In genomic region chr19:8870381-8870780, GRCm38 (mm10) we compare ENCODE assay signal across 16 mouse cellular contexts. TPM values are rescaled to one million over a fixed set of nuclear protein-coding genes. Genes with fewer than 3 reads are reported as not detected.
DNase-seq lines count a peak whose midpoint lies in the region; ATAC-seq and TF ChIP-seq lines count a peak whose summit lies in the region.
"Not testable (repeated sequence)": the region's sequence is repeated elsewhere in the genome, so short reads cannot be mapped to it uniquely, and the experiment has no call there.
"Had no signal": no experiment of that assay in that cellular context is flagged by ENCODE, and none has a peak within 500 bp of the region (broad histone marks: within the 10 kb centered on the region; RNA-seq: fewer than 3 reads in every experiment).

No protein-coding gene starts in this region.

- H3K9me3 ChIP-seq in CH12.LX (replicated peaks; ENCODE audit: low read length); erythroblast, embryonic 14.5 days (ENCODE audit: control insufficient read depth, low read length); heart, embryonic 12.5 days (replicated peaks); hindbrain, embryonic 14.5 days (ENCODE audit: control insufficient read depth, low read length); liver, embryonic 13.5 days (replicated peaks); megakaryocyte, embryonic 14.5 days; neural tube, embryonic 15.5 days (replicated peaks): not testable (repeated sequence)

- H3K4me3 ChIP-seq in CH12.LX (replicated peaks in 1 of 3; ENCODE audit: low read depth in 2 of 3, low read length in 2 of 3, poor library complexity in 1 of 3): peak overlapping the region in 2 of 3 experiments; percentile 87 to 97
- peak overlapping the region; percentile 90 for H3K4me3 ChIP-seq in erythroblast, embryonic 14.5 days (replicated peaks)
- H3K4me3 ChIP-seq in heart, embryonic 12.5 days: peak overlapping the region; percentile 84
- H3K4me3 ChIP-seq in hindbrain, embryonic 14.5 days (replicated peaks; ENCODE audit: low read length): peak overlapping the region; percentile 59
- H3K4me3 ChIP-seq in layer of hippocampus, adult 2 months; neural tube, embryonic 15.5 days (replicated peaks): not testable (repeated sequence)
- H3K4me3 ChIP-seq in liver, embryonic 13.5 days (replicated peaks): peak overlapping the region; percentile 99
- H3K4me3 ChIP-seq in megakaryocyte, embryonic 14.5 days (replicated peaks): peak overlapping the region; percentile 97

- not testable (repeated sequence) for TF ChIP-seq CTCF in CH12.LX (conservative IDR thresholded peaks at IDR 0.05 in 1 of 2, IDR thresholded peaks at IDR 0.05 in 1 of 2; ENCODE audit: low read depth in 2 of 2, low read length in 2 of 2); layer of hippocampus, adult 2 months (conservative IDR thresholded peaks at IDR 0.05)

- peaks cover 19% of the 10 kb centered on the region for H3K79me2 ChIP-seq in CH12.LX (replicated peaks; ENCODE audit: control insufficient read depth, extremely low read depth, insufficient read depth, poor library complexity, severe bottlenecking)

- not testable (repeated sequence) for H3K27ac ChIP-seq in CH12.LX (ENCODE audit: insufficient read depth, low read depth); heart, embryonic 12.5 days (ENCODE audit: poor library complexity, severe bottlenecking); hindbrain, embryonic 14.5 days; neural tube, embryonic 15.5 days (replicated peaks)
- peak overlapping the region; percentile 94; the same call in 1 of the 2 replicates for H3K27ac ChIP-seq in layer of hippocampus, adult 2 months
- peak overlapping the region; percentile 92 for H3K27ac ChIP-seq in liver, embryonic 13.5 days

- WGBS in heart, embryonic 12.5 days: 74% methylated on average over 3 of the region's 3 CpGs
- WGBS in hindbrain, embryonic 14.5 days: 84% methylated on average over 3 of the region's 3 CpGs
- WGBS in liver, embryonic 13.5 days (ENCODE audit: insufficient replicate concordance): 62% methylated on average over 3 of the region's 3 CpGs
- WGBS in neural tube, embryonic 15.5 days: 81% methylated on average over 3 of the region's 3 CpGs

- peak overlapping the region; percentile 95 for H3K9ac ChIP-seq in CH12.LX (ENCODE audit: insufficient read depth, low read depth)
- H3K9ac ChIP-seq in heart, embryonic 12.5 days; neural tube, embryonic 15.5 days (replicated peaks): not testable (repeated sequence)
- peak overlapping the region; percentile 77; the same call in 1 of the 2 replicates for H3K9ac ChIP-seq in hindbrain, embryonic 14.5 days
- H3K9ac ChIP-seq in liver, embryonic 13.5 days: peak overlapping the region; percentile 98

- H3K27me3 ChIP-seq in CH12.LX (replicated peaks); erythroblast, embryonic 14.5 days (ENCODE audit: control insufficient read depth); heart, embryonic 12.5 days (replicated peaks); hindbrain, embryonic 14.5 days (ENCODE audit: control insufficient read depth, insufficient read depth, low read length); liver, embryonic 13.5 days; megakaryocyte, embryonic 14.5 days (replicated peaks); neural tube, embryonic 15.5 days (replicated peaks): not testable (repeated sequence)

- dilution Hi-C loops in CH12.LX (cut with MboI; ENCODE audit: extremely low pct_ligation_motif_present, extremely low pct_unique_long_range_greater_than_20kb, low sequenced_read_pairs): not testable (repeated sequence)

- DNase-seq in CH12.LX (ENCODE audit: extremely low read depth); hindbrain, embryonic 14.5 days (ENCODE audit: low spot score); layer of hippocampus, adult 2 months (ENCODE audit: low spot score in 2 of 2); liver, embryonic 13.5 days: not testable (repeated sequence)

- peaks cover 2 to 16% of the 10 kb centered on the region in 2 experiments; a peak in 2 of 4 replicates for H3K4me1 ChIP-seq in CH12.LX (ENCODE audit: control insufficient read depth in 1 of 2, insufficient read depth in 2 of 2)
- H3K4me1 ChIP-seq in erythroblast, embryonic 14.5 days (ENCODE audit: control insufficient read depth): peaks cover 45% of the 10 kb centered on the region
- peaks cover 12% of the 10 kb centered on the region for H3K4me1 ChIP-seq in heart, embryonic 12.5 days (replicated peaks)
- peaks cover 10% of the 10 kb centered on the region; the same call in 1 of the 2 replicates for H3K4me1 ChIP-seq in hindbrain, embryonic 14.5 days (replicated peaks; ENCODE audit: control insufficient read depth, insufficient read depth, low read length)
- peaks cover 49% of the 10 kb centered on the region for H3K4me1 ChIP-seq in liver, embryonic 13.5 days (replicated peaks)
- H3K4me1 ChIP-seq in megakaryocyte, embryonic 14.5 days: peaks cover 60% of the 10 kb centered on the region
- H3K4me1 ChIP-seq in neural tube, embryonic 15.5 days: peaks cover 20% of the 10 kb centered on the region

- in situ Hi-C loops in CH12.LX (cut with MboI; ENCODE audit: low pct_ligation_motif_present, low pct_unique_long_range_greater_than_20kb, low sequenced_read_pairs): not testable (repeated sequence)

- TF ChIP-seq EP300 in CH12.LX (IDR thresholded peaks at IDR 0.05; ENCODE audit: low read length): not testable (repeated sequence)

- TF ChIP-seq POLR2A in CH12.LX (IDR thresholded peaks at IDR 0.05; ENCODE audit: low read depth, low read length): not testable (repeated sequence)

- ATAC-seq in heart, embryonic 12.5 days (ENCODE audit: insufficient number of reproducible peaks, low FRiP score); hindbrain, embryonic 14.5 days (ENCODE audit: low FRiP score); liver, embryonic 13.5 days (ENCODE audit: low read depth); neural tube, embryonic 15.5 days (ENCODE audit: low FRiP score): not testable (repeated sequence)

- peak overlapping the region; percentile 92; the same call in 1 of the 2 replicates for H3K4me2 ChIP-seq in CH12.LX (ENCODE audit: insufficient read depth, low read depth, poor library complexity, severe bottlenecking)
- H3K4me2 ChIP-seq in heart, embryonic 12.5 days: peak overlapping the region; percentile 92
- peak overlapping the region; percentile 59 for H3K4me2 ChIP-seq in hindbrain, embryonic 14.5 days (replicated peaks)
- peak overlapping the region; percentile 85 for H3K4me2 ChIP-seq in liver, embryonic 13.5 days
- H3K4me2 ChIP-seq in neural tube, embryonic 15.5 days: peak overlapping the region; percentile 96; the same call in 1 of the 2 replicates

- peaks cover 19 to 28% of the 10 kb centered on the region in 2 experiments for H3K36me3 ChIP-seq in CH12.LX (replicated peaks in 1 of 2; ENCODE audit: control insufficient read depth in 1 of 2, insufficient read depth in 1 of 2, low read length in 1 of 2)
- peaks cover 31% of the 10 kb centered on the region for H3K36me3 ChIP-seq in erythroblast, embryonic 14.5 days (ENCODE audit: control insufficient read depth)
- H3K36me3 ChIP-seq in heart, embryonic 12.5 days: peaks cover 24% of the 10 kb centered on the region
- peaks cover 24% of the 10 kb centered on the region for H3K36me3 ChIP-seq in hindbrain, embryonic 14.5 days (replicated peaks; ENCODE audit: control insufficient read depth, insufficient read depth)
- H3K36me3 ChIP-seq in liver, embryonic 13.5 days: peaks cover 25% of the 10 kb centered on the region
- peaks cover 32% of the 10 kb centered on the region for H3K36me3 ChIP-seq in megakaryocyte, embryonic 14.5 days (replicated peaks; ENCODE audit: low read length)
- H3K36me3 ChIP-seq in neural tube, embryonic 15.5 days: peaks cover 22% of the 10 kb centered on the region

- not testable (repeated sequence) for TF ChIP-seq RAD21 in CH12.LX (IDR thresholded peaks at IDR 0.05; ENCODE audit: low read depth, low read length)

RNA-seq across cellular contexts. Expression of gene Ubxn1, which starts 0.9 kb away (rescaled TPM):
- total RNA-seq in CH12.LX (2012; rRNA removed) (134 and 140 TPM in 2 replicates), CH12.LX (2014; rRNA removed) (96.3 and 107 TPM in 2 replicates)
- polyA plus RNA-seq in CH12.LX (2012; ENCODE audit: insufficient read length, low read depth): 226 and 279 TPM in 2 replicates
- 19.4 and 19.7 TPM in 2 replicates for polyA plus RNA-seq in erythroblast, embryonic 14.5 days (2012)
- polyA plus RNA-seq in heart, embryonic 12.5 days (2016; fragmentation: Nextera tagmentation; extraction: Ambion mirVana): 138 and 142 TPM in 2 replicates
- 129 and 131 TPM in 2 replicates for polyA plus RNA-seq in hindbrain, embryonic 14.5 days (2014; fragmentation: Nextera tagmentation; extraction: Ambion mirVana)
- total RNA-seq in layer of hippocampus, adult 2 months (2021): 100 to 1,000 TPM in 1 of 2 experiments, 10 to 100 TPM in 1; 93.5 to 100 TPM
- polyA plus RNA-seq in liver, embryonic 13.5 days (2015; fragmentation: Nextera tagmentation; extraction: Ambion mirVana): 112 and 125 TPM in 2 replicates
- polyA plus RNA-seq in megakaryocyte, embryonic 14.5 days (2012; ENCODE audit: insufficient read depth, low replicate concordance): 125 and 325 TPM in 2 replicates
- polyA plus RNA-seq in neural tube, embryonic 15.5 days (2015; fragmentation: Nextera tagmentation; extraction: Ambion mirVana): 138 and 156 TPM in 2 replicates

RNA-seq across cellular contexts. Expression of gene Uqcc3, which starts 10.3 kb away (rescaled TPM):
- total RNA-seq in CH12.LX (2012; rRNA removed) (53.9 and 56.6 TPM in 2 replicates), CH12.LX (2014; rRNA removed) (23.5 and 24.0 TPM in 2 replicates)
- polyA plus RNA-seq in CH12.LX (2012; ENCODE audit: insufficient read length, low read depth): 42.6 and 52.0 TPM in 2 replicates
- polyA plus RNA-seq in erythroblast, embryonic 14.5 days (2012): 3.7 and 3.8 TPM in 2 replicates
- 52.7 and 60.6 TPM in 2 replicates for polyA plus RNA-seq in heart, embryonic 12.5 days (2016; fragmentation: Nextera tagmentation; extraction: Ambion mirVana)
- 49.1 and 60.6 TPM in 2 replicates for polyA plus RNA-seq in hindbrain, embryonic 14.5 days (2014; fragmentation: Nextera tagmentation; extraction: Ambion mirVana)
- 10 to 100 TPM; 32.5 to 32.8 TPM for total RNA-seq in layer of hippocampus, adult 2 months (2021)
- 37.8 and 38.5 TPM in 2 replicates for polyA plus RNA-seq in liver, embryonic 13.5 days (2015; fragmentation: Nextera tagmentation; extraction: Ambion mirVana)
- 6.2 and 84.6 TPM in 2 replicates for polyA plus RNA-seq in megakaryocyte, embryonic 14.5 days (2012; ENCODE audit: insufficient read depth, low replicate concordance)
- 62.6 and 65.7 TPM in 2 replicates for polyA plus RNA-seq in neural tube, embryonic 15.5 days (2015; fragmentation: Nextera tagmentation; extraction: Ambion mirVana)

RNA-seq across cellular contexts. Expression of gene Lbhd1, which starts 13.2 kb away (rescaled TPM):
- 7.5 and 14.3 TPM in 2 replicates for total RNA-seq in CH12.LX (2012; rRNA removed)
- 15.5 and 15.6 TPM in 2 replicates for total RNA-seq in CH12.LX (2014; rRNA removed)
- 50.4 and 80.4 TPM in 2 replicates for polyA plus RNA-seq in CH12.LX (2012; ENCODE audit: insufficient read length, low read depth)
- 0.01 and 0.03 TPM in 2 replicates for polyA plus RNA-seq in erythroblast, embryonic 14.5 days (2012)
- 61.5 and 66.4 TPM in 2 replicates for polyA plus RNA-seq in heart, embryonic 12.5 days (2016; fragmentation: Nextera tagmentation; extraction: Ambion mirVana)
- 33.0 and 39.9 TPM in 2 replicates for polyA plus RNA-seq in hindbrain, embryonic 14.5 days (2014; fragmentation: Nextera tagmentation; extraction: Ambion mirVana)
- total RNA-seq in layer of hippocampus, adult 2 months (2021): 1 to 10 TPM; 4.8 to 6.6 TPM
- polyA plus RNA-seq in liver, embryonic 13.5 days (2015; fragmentation: Nextera tagmentation; extraction: Ambion mirVana): 81.2 and 113 TPM in 2 replicates
- polyA plus RNA-seq in megakaryocyte, embryonic 14.5 days (2012; ENCODE audit: insufficient read depth, low replicate concordance): 1.5 TPM in 1 of 2 replicates, not detected in the other
- 44.5 and 47.3 TPM in 2 replicates for polyA plus RNA-seq in neural tube, embryonic 15.5 days (2015; fragmentation: Nextera tagmentation; extraction: Ambion mirVana)

RNA-seq across cellular contexts. Expression of gene Gm49403, which starts 13.3 kb away (rescaled TPM):
- total RNA-seq in CH12.LX (2012; rRNA removed) (not detected in 2 replicates), CH12.LX (2014; rRNA removed) (not detected in 2 replicates)
- not detected in 2 replicates for polyA plus RNA-seq in CH12.LX (2012; ENCODE audit: insufficient read length, low read depth)
- polyA plus RNA-seq in erythroblast, embryonic 14.5 days (2012): not detected in 2 replicates
- not detected in 2 replicates for polyA plus RNA-seq in heart, embryonic 12.5 days (2016; fragmentation: Nextera tagmentation; extraction: Ambion mirVana)
- polyA plus RNA-seq in hindbrain, embryonic 14.5 days (2014; fragmentation: Nextera tagmentation; extraction: Ambion mirVana): not detected in 2 replicates
- not detected for total RNA-seq in layer of hippocampus, adult 2 months (2021)
- polyA plus RNA-seq in liver, embryonic 13.5 days (2015; fragmentation: Nextera tagmentation; extraction: Ambion mirVana): not detected in 2 replicates
- polyA plus RNA-seq in megakaryocyte, embryonic 14.5 days (2012; ENCODE audit: insufficient read depth, low replicate concordance): not detected in 2 replicates
- not detected in 2 replicates for polyA plus RNA-seq in neural tube, embryonic 15.5 days (2015; fragmentation: Nextera tagmentation; extraction: Ambion mirVana)
- total RNA-seq: adrenal gland, adult 2 months; common myeloid progenitor, adult 5-6 weeks; gastrocnemius, postnatal 4 days; heart, postnatal 36 days; layer of hippocampus, adult 18-20 months; left cerebral cortex, adult 2 months had no signal
- polyA plus RNA-seq: adrenal gland, adult 2 months; brain, embryonic 14.5 days; lung, adult 2 months had no signal

RNA-seq across cellular contexts. Expression of gene 1810009A15Rik, which starts 18.3 kb away (rescaled TPM):
- total RNA-seq in CH12.LX (2012; rRNA removed) (157 and 224 TPM in 2 replicates), CH12.LX (2014; rRNA removed) (198 and 218 TPM in 2 replicates)
- polyA plus RNA-seq in CH12.LX (2012; ENCODE audit: insufficient read length, low read depth): 161 and 176 TPM in 2 replicates
- 6.6 and 7.7 TPM in 2 replicates for polyA plus RNA-seq in erythroblast, embryonic 14.5 days (2012)
- 64.2 and 64.5 TPM in 2 replicates for polyA plus RNA-seq in heart, embryonic 12.5 days (2016; fragmentation: Nextera tagmentation; extraction: Ambion mirVana)
- 42.7 and 49.2 TPM in 2 replicates for polyA plus RNA-seq in hindbrain, embryonic 14.5 days (2014; fragmentation: Nextera tagmentation; extraction: Ambion mirVana)
- total RNA-seq in layer of hippocampus, adult 2 months (2021): 10 to 100 TPM; 25.3 to 30.0 TPM
- 89.5 and 92.3 TPM in 2 replicates for polyA plus RNA-seq in liver, embryonic 13.5 days (2015; fragmentation: Nextera tagmentation; extraction: Ambion mirVana)
- polyA plus RNA-seq in megakaryocyte, embryonic 14.5 days (2012; ENCODE audit: insufficient read depth, low replicate concordance): 10.2 and 72.7 TPM in 2 replicates
- polyA plus RNA-seq in neural tube, embryonic 15.5 days (2015; fragmentation: Nextera tagmentation; extraction: Ambion mirVana): 40.1 and 48.2 TPM in 2 replicates

Comparison
In these comparisons a context has a peak if more than half of its experiments do, and no peak if none do; other contexts are left out.
1. RNA of gene Lbhd1, which starts 13.2 kb away (polyA plus RNA-seq): 81.2 to 113 TPM in liver, embryonic 13.5 days, 61.5 to 66.4 TPM in heart, embryonic 12.5 days, 50.4 to 80.4 TPM in CH12.LX, 44.5 to 47.3 TPM in neural tube, embryonic 15.5 days and 33.0 to 39.9 TPM in hindbrain, embryonic 14.5 days; 1.5 TPM in megakaryocyte, embryonic 14.5 days and 0.01 to 0.03 TPM in erythroblast, embryonic 14.5 days; every median in the first group is over 10 times any median in the second.
2. Peak in every context shown above with its lines, with median percentiles within 50 percentile points of each other: H3K4me2 ChIP-seq.